Mouse (Mus musculus): Measurements from ENCODE around the gene Pld3. TPM values are rescaled to one million over a fixed set of nuclear protein-coding genes. Genes with fewer than 3 reads are reported as not detected.

Pld3 gene
- 61.5 and 71.4 TPM in 2 replicates for polyA plus RNA-seq (2015; fragmentation: Nextera tagmentation; extraction: Ambion mirVana)

GRCm38 (mm10) chr7:27552931-27553513, at the start of gene Pld3, which contains the start of gene 2310022A10Rik:
Pld3 (minus strand) TSS chr7:27553218.
2310022A10Rik (plus strand) TSS chr7:27553233.

GRCm38 (mm10) chr7:27591266-27592216, 38.5 kb upstream of the Pld3 start, which contains the start of gene Akt2:
Akt2 (plus strand) TSS chr7:27591552.

GRCm38 (mm10) chr7:27522967-27523366, 30.1 kb downstream of the Pld3 start, which contains the start of gene Hipk4:
Hipk4 (plus strand) TSS chr7:27523267.

GRCm38 (mm10) chr7:27499036-27499435, 54.0 kb downstream of the Pld3 start, which contains the start of gene Prx:
Prx (plus strand) TSS chr7:27499324.

GRCm38 (mm10) chr7:27486770-27487697, 66.0 kb downstream of the Pld3 start, which contains the start of gene Sertad1:
Sertad1 (plus strand) TSS chr7:27486910.

Other genes with a start within 250 kb of the Pld3 start
- gene Ltbp4, start 215.5 kb downstream of the Pld3 start, polyA plus RNA-seq (2015; fragmentation: Nextera tagmentation; extraction: Ambion mirVana), result 100 and 115 TPM in 2 replicates
- 26.1 and 28.3 TPM in 2 replicates for gene Shkbp1, start 197.2 kb downstream of the Pld3 start, polyA plus RNA-seq (2015; fragmentation: Nextera tagmentation; extraction: Ambion mirVana)
- gene Gm20479, start 195.8 kb downstream of the Pld3 start, polyA plus RNA-seq (2015; fragmentation: Nextera tagmentation; extraction: Ambion mirVana), result 0.51 and 1.5 TPM in 2 replicates
- 0.37 and 0.46 TPM in 2 replicates for gene Sptbn4, start 105.5 kb downstream of the Pld3 start, polyA plus RNA-seq (2015; fragmentation: Nextera tagmentation; extraction: Ambion mirVana)
- gene Blvrb, start 105.2 kb downstream of the Pld3 start, polyA plus RNA-seq (2015; fragmentation: Nextera tagmentation; extraction: Ambion mirVana), result 50.0 and 67.3 TPM in 2 replicates
- 19.5 and 22.0 TPM in 2 replicates for gene Sertad3, start 79.5 kb downstream of the Pld3 start, polyA plus RNA-seq (2015; fragmentation: Nextera tagmentation; extraction: Ambion mirVana)
- gene Sertad1, start 66.3 kb downstream of the Pld3 start, polyA plus RNA-seq (2015; fragmentation: Nextera tagmentation; extraction: Ambion mirVana), result 53.6 and 59.8 TPM in 2 replicates
- 4.2 and 5.3 TPM in 2 replicates for gene Prx, start 53.9 kb downstream of the Pld3 start, polyA plus RNA-seq (2015; fragmentation: Nextera tagmentation; extraction: Ambion mirVana)
- gene Hipk4, start 30.0 kb downstream of the Pld3 start, polyA plus RNA-seq (2015; fragmentation: Nextera tagmentation; extraction: Ambion mirVana), result 0.75 and 0.76 TPM in 2 replicates
- gene 2310022A10Rik, start within 50 bp of the Pld3 start, polyA plus RNA-seq (2015; fragmentation: Nextera tagmentation; extraction: Ambion mirVana), result 10.5 and 11.2 TPM in 2 replicates
- gene Akt2, start 38.3 kb upstream of the Pld3 start, polyA plus RNA-seq (2015; fragmentation: Nextera tagmentation; extraction: Ambion mirVana), result 53.6 and 57.1 TPM in 2 replicates
- 0.19 TPM in 1 of 2 replicates, not detected in the other for gene Ttc9b, start 100.7 kb upstream of the Pld3 start, polyA plus RNA-seq (2015; fragmentation: Nextera tagmentation; extraction: Ambion mirVana)
- gene Map3k10, start 121.4 kb upstream of the Pld3 start, polyA plus RNA-seq (2015; fragmentation: Nextera tagmentation; extraction: Ambion mirVana), result 5.2 and 6.4 TPM in 2 replicates
- 2.1 and 3.1 TPM in 2 replicates for gene Zfp607b, start 136.1 kb upstream of the Pld3 start, polyA plus RNA-seq (2015; fragmentation: Nextera tagmentation; extraction: Ambion mirVana)
- gene Zfp60, start 178.2 kb upstream of the Pld3 start, polyA plus RNA-seq (2015; fragmentation: Nextera tagmentation; extraction: Ambion mirVana), result 7.8 and 9.7 TPM in 2 replicates

Measured in urinary bladder, postnatal 0 days (tissue).